Mouse (Mus musculus) retina, postnatal 1 day (tissue): Measurements from ENCODE around the gene Olfr1417.

ENCODE experiments used
- DNase-seq: peaks from one replicate; pipeline ENCODE4 v3.0.0-alpha.2; 2012

Olfr1417 gene

GRCm38 (mm10) chr19:11810003-11810758 lies 28.8 kb downstream of the Olfr1417 start:
- DNase-seq, result no peak

- DNase-seq, result no peak
Measured at GRCm38 (mm10) chr19:11808452-11808851, 30.6 kb downstream of the Olfr1417 start.

- no peak for DNase-seq
Measured at GRCm38 (mm10) chr19:11807822-11808221, 31.2 kb downstream of the Olfr1417 start.

GRCm38 (mm10) chr19:11807251-11807650 lies 31.8 kb downstream of the Olfr1417 start:
- DNase-seq, result no peak

GRCm38 (mm10) chr19:11804423-11804822 lies 34.6 kb downstream of the Olfr1417 start:
- no peak for DNase-seq

- DNase-seq, result peak; percentile 50
Measured at GRCm38 (mm10) chr19:11800531-11801315, 38.3 kb downstream of the Olfr1417 start.

- DNase-seq, result no peak
Measured at GRCm38 (mm10) chr19:11794447-11794846, 44.6 kb downstream of the Olfr1417 start.

GRCm38 (mm10) chr19:11793741-11794359 lies 45.2 kb downstream of the Olfr1417 start:
- DNase-seq, result no peak

GRCm38 (mm10) chr19:11791825-11792224 lies 47.2 kb downstream of the Olfr1417 start:
- DNase-seq, result no peak

GRCm38 (mm10) chr19:11788876-11789275 lies 50.1 kb downstream of the Olfr1417 start:
- DNase-seq, result no peak

GRCm38 (mm10) chr19:11787826-11788225 lies 51.2 kb downstream of the Olfr1417 start:
- no peak for DNase-seq

- DNase-seq, result no peak
Measured at GRCm38 (mm10) chr19:11785409-11786154, 53.4 kb downstream of the Olfr1417 start.

GRCm38 (mm10) chr19:11777191-11777865 lies 61.7 kb downstream of the Olfr1417 start:
- peak; percentile 70 for DNase-seq
